Mouse (Mus musculus) G1E (cell line): ENCODE results near the gene Asic4.

Source experiments
- CTCF ChIP-seq: IDR thresholded peaks from 2 replicates; pipeline ENCODE4 v1.5.1; 2012; ENCODE audit warnings: low read depth, low read length, inconsistent platforms, mixed read lengths
- GATA1 ChIP-seq: IDR thresholded peaks from 2 replicates; pipeline ENCODE4 v1.6.1; 2012; ENCODE audit warnings: borderline replicate concordance, low read length, inconsistent platforms, mixed read lengths
- GATA2 ChIP-seq: IDR thresholded peaks from 2 replicates; pipeline ENCODE4 v1.6.1; 2012; ENCODE audit warnings: low read depth, low read length, inconsistent platforms, borderline replicate concordance
- POLR2AphosphoS5 ChIP-seq: IDR thresholded peaks from 2 replicates; pipeline ENCODE4 v1.6.1; 2012; ENCODE audit warnings: low read depth, low read length, inconsistent platforms; ENCODE audit not compliant: insufficient replicate concordance

DNA sequence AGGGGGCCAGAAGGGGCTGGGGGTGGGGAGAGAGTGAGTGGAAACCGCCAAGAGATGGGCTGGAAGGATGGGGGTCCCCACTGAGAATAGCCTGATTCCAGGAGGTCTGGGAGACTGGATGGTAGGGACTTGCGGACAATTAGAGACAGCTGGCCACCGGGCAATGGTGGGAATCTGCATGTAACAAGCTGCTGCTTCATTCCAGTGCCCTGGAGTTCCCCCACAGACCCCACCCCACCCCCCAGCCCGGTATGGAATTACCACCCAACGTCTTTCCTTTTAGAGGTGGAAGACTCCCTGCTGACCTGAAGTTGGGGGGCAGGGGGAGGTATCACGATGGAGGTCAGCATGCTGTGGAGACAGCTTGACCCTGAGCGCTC lies 2.2 kb upstream of the Asic4 start:
- TF ChIP-seq CTCF (no peak), GATA1 (no peak), POLR2AphosphoS5 (no peak), GATA2 (no peak)
